Mouse (Mus musculus) fibroblast of lung, adult 2 months (primary cell): Measurements from ENCODE around the gene Uxs1.

Experiments used
- DNase-seq: peaks from one replicate; pipeline ENCODE4 v3.0.0-alpha.2; 2011; ENCODE audit warnings: low read depth

Uxs1 gene

GRCm38 (mm10) chr1:43722459-43722858 is 105.1 kb downstream of the Uxs1 start:
- DNase-seq: no peak

- DNase-seq: no peak
Measured at GRCm38 (mm10) chr1:43718793-43719192, 108.8 kb downstream of the Uxs1 start.

GRCm38 (mm10) chr1:43717967-43718366 is 109.6 kb downstream of the Uxs1 start:
- DNase-seq: no peak

GRCm38 (mm10) chr1:43714841-43715240 is 112.8 kb downstream of the Uxs1 start:
- peak; percentile 56 for DNase-seq

GRCm38 (mm10) chr1:43698577-43699000 is 129.0 kb downstream of the Uxs1 start:
- no peak for DNase-seq
